Mouse (Mus musculus): ENCODE measurements at regions not wholly inside any gene's neighbourhood (a gene's known extent, or its start where the extent isn't known, plus 50 kb on each side); places are given as distances from the start of the nearest gene placed in this dataset.

DNA sequence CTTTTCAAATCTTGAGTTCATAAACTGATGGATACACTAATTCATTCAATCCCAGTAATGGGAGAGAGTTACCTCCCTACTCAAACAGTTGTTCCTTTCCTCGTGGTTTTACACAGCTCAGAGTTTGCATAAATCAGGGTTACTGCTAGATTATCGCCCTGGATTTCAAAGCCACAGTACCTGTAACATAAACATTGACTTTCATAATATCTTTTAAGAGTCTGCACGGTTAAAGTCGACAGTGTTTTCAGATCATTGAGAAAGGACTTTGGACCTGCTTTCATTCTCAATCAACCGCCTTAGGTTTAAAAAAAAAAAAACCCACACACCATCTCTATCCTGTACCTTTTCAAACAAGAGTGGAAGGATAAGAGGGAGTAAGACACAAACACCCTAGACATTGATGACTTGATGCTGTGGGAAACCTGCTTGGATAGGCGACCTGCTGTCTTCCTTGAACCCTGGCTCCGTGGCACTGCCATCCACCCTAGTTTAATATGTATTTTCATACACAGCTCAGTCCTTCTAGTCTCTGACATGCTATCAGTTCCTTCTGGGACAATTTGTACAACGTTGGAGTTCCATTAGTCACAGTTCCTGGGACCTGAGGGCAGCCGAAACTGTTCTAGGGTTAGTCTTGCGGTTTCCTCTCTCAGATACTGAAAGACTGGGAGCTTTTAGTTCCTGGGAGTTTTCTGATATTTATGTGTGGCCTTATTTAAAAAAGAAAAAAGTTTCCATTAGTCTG lies 179.3 kb downstream of the Rnf152 start:
- TF ChIP-seq CTCF (IDR thresholded peaks at IDR 0.05; ENCODE audit: low read depth) = no peak
- TF ChIP-seq EP300 (IDR thresholded peaks at IDR 0.05; ENCODE audit: low read depth) = no peak
